Mouse (Mus musculus): ENCODE results near the gene Frrs1.

The Frrs1 gene

DNA sequence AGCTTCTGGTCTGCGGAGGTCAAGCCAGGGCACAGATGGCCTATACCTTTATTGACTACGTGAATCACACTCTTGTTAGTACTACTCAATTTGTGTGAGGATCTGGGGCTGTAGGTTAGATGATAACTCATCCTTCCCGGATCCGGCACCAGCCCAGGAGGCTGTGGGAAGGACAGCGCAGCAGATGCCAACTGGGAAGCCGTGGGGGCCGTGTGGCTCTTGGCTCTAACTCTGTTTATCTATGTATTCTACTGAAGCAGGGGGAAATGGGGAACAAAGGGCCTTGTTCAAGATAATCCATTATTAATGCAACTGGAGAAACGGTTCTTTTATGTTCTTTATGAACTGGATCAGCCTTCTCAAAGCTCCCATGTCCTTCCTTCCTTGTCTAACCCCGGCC, 47.3 kb downstream of the Frrs1 start:
- DNase-seq (ENCODE audit: low spot score in 2 of 2): peak; percentile 15 to 30

DNA sequence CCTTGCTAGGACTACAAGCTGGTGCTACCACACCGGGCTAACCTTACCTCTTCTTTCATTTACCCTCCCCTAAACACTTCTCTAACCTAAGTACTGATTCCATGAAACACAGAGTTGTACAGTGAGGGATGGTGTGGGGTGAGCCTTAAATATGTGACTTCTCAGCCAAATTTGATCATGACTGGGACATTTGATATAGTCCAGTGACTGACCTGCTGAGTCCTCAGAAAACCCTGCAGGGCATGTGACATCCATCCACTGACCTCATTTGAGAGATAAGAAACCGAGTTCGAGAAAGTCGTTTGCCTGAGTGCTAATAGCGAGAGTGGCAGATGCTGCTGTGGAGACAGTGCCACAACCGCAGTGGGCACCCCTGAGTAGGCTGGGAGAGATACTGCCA, 55.1 kb downstream of the Frrs1 start:
- no peak for DNase-seq (ENCODE audit: low spot score in 2 of 2)

- no peak for DNase-seq (ENCODE audit: low spot score in 2 of 2)
Observed at GRCm38 (mm10) chr3:116914931-116915330, 55.7 kb downstream of the Frrs1 start.

DNA sequence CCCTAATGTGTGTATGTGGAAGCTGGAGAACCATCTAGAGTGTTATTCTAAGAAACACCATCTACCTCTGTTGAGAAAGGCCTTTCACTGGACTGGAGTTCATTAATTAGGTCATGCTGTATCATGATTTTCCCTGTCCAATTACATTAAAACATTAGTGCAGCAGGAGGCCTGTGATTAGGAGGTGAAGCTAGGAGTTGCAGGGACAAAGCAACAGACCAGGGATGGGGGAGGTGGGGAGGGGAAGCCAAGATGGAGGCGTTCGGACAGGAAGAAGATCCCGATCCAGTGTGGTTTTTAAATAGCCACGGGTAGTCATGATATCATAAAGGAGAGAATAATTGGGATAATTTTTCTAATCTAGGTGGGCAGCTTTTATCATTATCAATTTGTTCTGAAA, 57.8 kb downstream of the Frrs1 start:
- no peak for DNase-seq (ENCODE audit: low spot score in 2 of 2)

DNA sequence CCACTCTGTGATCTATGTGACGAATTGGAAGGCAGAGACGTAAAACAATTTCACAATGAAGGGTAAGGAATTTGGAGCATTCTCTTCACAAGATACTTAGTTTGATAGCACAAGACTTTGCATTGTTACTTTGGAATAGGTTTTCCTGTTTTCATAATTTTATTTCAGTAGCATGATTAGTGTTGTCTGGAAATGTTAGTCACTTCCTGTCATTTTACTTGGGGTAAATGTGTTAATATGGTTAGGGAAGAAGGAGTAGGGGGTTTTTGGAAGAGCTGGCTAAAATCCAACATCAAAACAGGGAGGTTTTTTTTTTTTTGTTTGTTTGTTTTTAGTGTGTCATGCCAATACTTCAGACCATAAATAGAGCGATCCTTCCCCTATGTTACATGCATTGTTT, 62.3 kb downstream of the Frrs1 start:
- DNase-seq (ENCODE audit: low spot score in 2 of 2): no peak

DNA sequence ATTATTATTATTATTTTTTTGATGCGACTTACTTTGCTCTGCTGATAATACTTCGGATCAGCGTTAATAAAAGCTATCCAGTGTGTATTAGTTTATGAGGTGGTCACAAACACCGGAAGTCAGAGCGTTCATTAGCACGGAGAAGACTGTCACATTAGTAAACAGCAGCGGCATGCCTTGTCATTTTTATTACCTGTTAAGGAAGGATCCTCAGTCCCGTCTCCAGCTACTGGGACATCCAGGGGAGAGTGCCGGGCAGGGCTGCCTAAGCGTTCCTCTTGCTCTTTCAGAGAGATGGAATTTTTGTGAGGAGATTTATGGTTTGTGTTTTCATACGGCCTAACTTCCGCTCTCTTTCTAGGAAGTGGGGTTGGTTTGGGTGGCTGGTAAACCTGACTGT, 63.8 kb downstream of the Frrs1 start:
- no peak for DNase-seq (ENCODE audit: low spot score in 2 of 2)

- DNase-seq (ENCODE audit: low spot score in 2 of 2): no peak
Observed at GRCm38 (mm10) chr3:116928994-116929393, 69.7 kb downstream of the Frrs1 start.

GRCm38 (mm10) chr3:116933158-116933557, 73.9 kb downstream of the Frrs1 start:
- no peak for DNase-seq (ENCODE audit: low spot score in 2 of 2)

- no peak for DNase-seq (ENCODE audit: low spot score in 2 of 2)
Observed at GRCm38 (mm10) chr3:116936934-116937691, 77.8 kb downstream of the Frrs1 start.

DNA sequence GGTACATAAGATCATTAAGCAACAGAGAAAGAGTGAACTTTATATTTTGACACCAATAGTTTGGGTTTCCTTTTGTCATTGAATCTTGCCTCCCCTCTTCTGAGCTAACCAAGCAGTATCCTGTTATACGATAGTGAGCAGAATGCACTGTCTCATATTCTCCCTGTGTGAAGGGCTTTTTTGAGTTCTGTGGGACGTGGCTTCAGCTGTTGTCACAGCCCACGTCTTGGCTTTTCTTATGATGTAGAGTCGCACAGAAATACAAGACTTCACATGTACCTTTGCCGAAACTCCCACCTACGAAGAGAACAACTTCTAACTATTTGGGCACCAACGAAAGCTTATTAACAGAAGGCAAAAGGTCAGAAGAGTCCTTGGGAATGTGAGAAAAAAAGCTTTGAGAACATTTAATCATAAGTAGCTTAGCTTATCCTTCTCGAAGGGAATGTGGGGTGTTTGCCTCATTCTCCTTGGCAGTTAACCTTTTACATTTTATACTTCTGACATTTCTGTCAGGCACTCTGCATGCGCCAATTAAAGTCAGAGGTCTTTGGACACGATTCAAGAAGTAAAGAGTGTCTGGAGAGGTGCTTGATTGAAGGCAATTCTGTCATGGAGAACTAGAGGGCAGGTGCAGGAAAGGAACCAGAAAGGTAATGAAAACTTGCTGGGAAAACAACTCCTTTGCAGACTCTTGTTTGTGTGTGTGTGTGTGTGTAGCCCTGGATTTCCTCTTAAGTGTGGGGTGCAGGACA, 81.7 kb downstream of the Frrs1 start:
- peak; percentile 58 to 63 for DNase-seq (ENCODE audit: low spot score in 2 of 2)

DNA sequence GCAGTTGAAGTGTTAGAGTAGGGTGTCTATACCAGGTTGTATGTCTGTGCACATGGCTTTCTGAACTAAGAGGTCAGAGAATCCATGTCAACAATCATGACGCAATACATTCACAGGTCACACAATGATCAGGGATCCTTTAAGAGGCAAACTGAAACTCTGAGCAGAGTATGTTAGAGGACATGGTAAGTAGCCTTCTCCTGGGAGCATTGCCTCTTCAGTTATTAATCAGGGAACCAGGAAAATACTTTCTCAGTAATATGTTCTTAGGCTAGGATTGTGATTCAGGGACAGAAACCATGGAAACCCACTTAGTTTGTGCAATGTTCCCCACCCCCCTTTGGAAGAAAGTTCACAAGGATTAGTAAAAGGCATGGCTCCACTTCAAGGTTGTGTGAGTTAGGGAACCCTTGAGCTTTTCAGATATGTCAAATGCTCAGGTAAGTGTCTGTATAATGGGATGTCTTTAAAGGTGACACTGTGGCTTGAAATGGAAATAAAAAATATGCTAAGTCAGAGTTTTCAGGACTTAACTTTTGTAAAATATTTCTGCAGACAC, 82.4 kb downstream of the Frrs1 start:
- DNase-seq (ENCODE audit: low spot score in 2 of 2): no peak

DNA sequence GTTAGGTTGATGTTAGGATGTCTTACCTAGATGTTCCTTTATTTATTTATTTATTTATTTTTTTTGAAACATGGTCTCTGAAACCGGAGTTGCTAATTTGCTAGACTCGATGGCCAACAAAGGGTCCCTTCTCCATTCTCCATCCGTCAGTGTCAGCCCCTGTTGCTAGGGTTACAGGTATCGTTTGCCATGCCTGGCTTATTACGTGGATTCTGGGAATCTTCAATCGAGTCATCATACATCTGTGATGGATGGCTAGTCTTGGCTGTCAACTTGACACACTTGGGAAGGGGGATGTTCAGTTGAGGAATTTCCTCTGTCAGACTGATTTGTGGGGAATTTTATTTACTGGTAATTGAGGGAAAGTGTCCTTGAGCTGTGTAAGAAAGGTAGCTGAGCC, 83.5 kb downstream of the Frrs1 start:
- DNase-seq (ENCODE audit: low spot score in 2 of 2): no peak

DNA sequence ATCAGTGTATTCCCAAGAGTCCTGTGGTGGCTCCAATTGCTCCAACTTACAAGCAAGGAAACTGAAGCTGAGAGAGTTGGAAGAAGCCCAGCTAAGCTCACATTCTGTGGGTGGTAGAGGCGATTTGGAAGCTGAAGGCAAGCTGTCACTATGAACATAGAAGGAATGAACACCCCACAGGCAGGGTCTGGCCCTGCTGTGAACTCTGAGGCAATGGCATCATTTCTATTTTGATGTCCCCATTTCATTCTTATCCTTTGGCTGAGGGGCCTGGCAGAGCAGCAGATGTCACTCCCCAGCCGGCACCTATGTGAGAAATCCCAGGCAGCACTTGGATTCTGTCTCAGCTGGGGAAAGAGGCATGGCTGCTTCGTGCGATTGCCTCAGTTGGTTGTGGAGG, 84.2 kb downstream of the Frrs1 start:
- peak; percentile 32 to 44 for DNase-seq (ENCODE audit: low spot score in 2 of 2)

DNA sequence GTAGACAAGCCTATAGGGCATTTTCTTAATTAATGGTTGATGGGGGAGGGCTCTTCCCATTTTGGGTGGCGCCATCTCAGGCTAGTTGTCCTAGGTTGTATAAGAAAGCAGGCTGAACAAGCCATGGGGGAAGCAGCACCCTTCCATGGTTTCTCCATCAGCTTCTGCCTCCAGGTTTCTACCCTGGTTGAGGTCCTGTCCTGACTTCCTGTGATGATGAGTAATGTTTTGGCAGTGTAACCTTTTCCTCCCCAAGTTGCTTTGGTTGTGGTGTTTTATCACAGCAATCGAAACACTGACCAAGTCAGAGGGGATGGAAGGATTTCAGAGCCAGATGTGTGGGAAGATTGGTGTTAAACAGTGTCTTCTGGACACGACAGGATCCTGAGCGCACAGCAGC, 87.2 kb downstream of the Frrs1 start:
- no peak for DNase-seq (ENCODE audit: low spot score in 2 of 2)

DNA sequence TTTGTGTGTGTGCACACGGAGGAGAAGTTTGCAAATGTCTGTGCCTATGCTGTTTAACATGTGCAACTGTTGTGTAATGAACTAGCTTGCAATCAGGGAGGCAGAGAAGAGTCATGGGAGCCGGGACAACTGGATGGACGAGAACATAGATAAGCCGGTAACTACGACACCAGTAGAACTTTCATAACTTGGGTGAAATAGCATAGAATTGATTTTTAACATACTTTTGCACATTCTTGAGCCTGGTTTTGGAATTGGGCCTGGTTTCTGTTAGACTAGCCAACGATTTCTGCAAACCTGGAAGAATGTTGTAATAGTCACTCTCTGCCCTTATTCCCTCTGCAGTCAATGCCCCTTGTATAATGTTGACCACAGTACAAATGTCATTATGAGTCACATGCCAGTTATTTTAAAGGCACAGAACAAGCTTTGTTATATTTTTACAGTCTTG, 91.4 kb downstream of the Frrs1 start:
- no peak for DNase-seq (ENCODE audit: low spot score in 2 of 2)

GRCm38 (mm10) chr3:116951489-116951888, 92.2 kb downstream of the Frrs1 start:
- no peak for DNase-seq (ENCODE audit: low spot score in 2 of 2)

DNA sequence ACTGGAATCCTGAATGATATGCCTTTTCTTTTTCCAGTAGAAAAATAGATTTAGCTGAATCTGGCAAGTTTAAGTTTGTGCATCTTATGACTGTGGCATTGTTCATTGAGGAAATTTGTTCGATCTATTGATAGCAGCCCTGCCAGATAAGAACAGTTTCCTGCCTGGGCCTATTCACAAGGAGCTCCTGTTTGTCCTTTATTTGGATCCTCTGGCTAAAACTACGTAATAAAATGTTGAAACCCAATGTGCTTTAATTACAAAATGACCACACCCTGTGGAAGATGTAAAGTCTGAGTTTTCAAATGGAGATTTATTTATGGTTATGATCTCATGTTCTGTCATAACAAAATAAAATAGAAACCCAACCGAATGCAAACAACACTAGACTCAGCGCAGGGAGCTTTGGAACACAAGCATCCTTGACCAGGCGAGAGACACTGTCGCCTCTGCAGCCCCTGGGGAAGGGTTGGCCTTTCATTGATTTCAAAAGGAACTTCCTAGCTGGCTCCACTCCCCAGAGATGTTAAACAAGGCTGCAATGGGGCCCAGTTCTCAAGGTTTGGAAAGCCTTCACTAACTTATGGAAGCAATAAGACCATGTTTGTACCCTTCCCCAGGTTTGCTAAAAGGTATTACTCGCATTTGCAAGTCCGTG, 93.1 kb downstream of the Frrs1 start:
- no peak for DNase-seq (ENCODE audit: low spot score in 2 of 2)

- DNase-seq (ENCODE audit: low spot score in 2 of 2): no peak
Observed at GRCm38 (mm10) chr3:116953366-116953765, 94.1 kb downstream of the Frrs1 start.

GRCm38 (mm10) chr3:116955061-116955460, 95.8 kb downstream of the Frrs1 start:
- no peak for DNase-seq (ENCODE audit: low spot score in 2 of 2)
